Mouse (Mus musculus) testis, postnatal 10 days (tissue): ENCODE data around the gene Mob3b.

ENCODE experiments used
- DNase-seq: peaks from one replicate; pipeline ENCODE4 v3.0.0; 2021; ENCODE audit warnings: low spot score

Mob3b gene

GRCm38 (mm10) chr4:35005068-35005769 lies 152.1 kb downstream of the Mob3b start:
- no peak for DNase-seq

GRCm38 (mm10) chr4:35004473-35004872 lies 152.8 kb downstream of the Mob3b start:
- DNase-seq = no peak

- DNase-seq = no peak
Observed at GRCm38 (mm10) chr4:35003550-35004326, 153.5 kb downstream of the Mob3b start.

- no peak for DNase-seq
Observed at GRCm38 (mm10) chr4:34996616-34997015, 160.7 kb downstream of the Mob3b start.

- DNase-seq = no peak
Observed at GRCm38 (mm10) chr4:34993639-34993975, 163.7 kb downstream of the Mob3b start.

GRCm38 (mm10) chr4:34992866-34993638 lies 164.2 kb downstream of the Mob3b start:
- DNase-seq = no peak

- DNase-seq = no peak
Observed at GRCm38 (mm10) chr4:34991891-34992865, 165.1 kb downstream of the Mob3b start.

- DNase-seq = no peak
Observed at GRCm38 (mm10) chr4:34991116-34991515, 166.2 kb downstream of the Mob3b start.

- DNase-seq = no peak
Observed at GRCm38 (mm10) chr4:34990659-34991058, 166.6 kb downstream of the Mob3b start.

GRCm38 (mm10) chr4:34987568-34987967 lies 169.7 kb downstream of the Mob3b start:
- no peak for DNase-seq

- no peak for DNase-seq
Observed at GRCm38 (mm10) chr4:34987109-34987508, 170.2 kb downstream of the Mob3b start.

GRCm38 (mm10) chr4:34986647-34987046 lies 170.6 kb downstream of the Mob3b start:
- no peak for DNase-seq

GRCm38 (mm10) chr4:34984377-34984776 lies 172.9 kb downstream of the Mob3b start:
- no peak for DNase-seq

GRCm38 (mm10) chr4:34983511-34983910 lies 173.8 kb downstream of the Mob3b start:
- DNase-seq = no peak

- no peak for DNase-seq
Observed at GRCm38 (mm10) chr4:34981301-34982172, 175.7 kb downstream of the Mob3b start.

GRCm38 (mm10) chr4:34980461-34981039 lies 176.7 kb downstream of the Mob3b start:
- no peak for DNase-seq

- no peak for DNase-seq
Observed at GRCm38 (mm10) chr4:34976916-34977702, 180.2 kb downstream of the Mob3b start.

- no peak for DNase-seq
Observed at GRCm38 (mm10) chr4:34976331-34976778, 180.9 kb downstream of the Mob3b start.

GRCm38 (mm10) chr4:34974795-34975194 lies 182.5 kb downstream of the Mob3b start:
- DNase-seq = no peak
